Mouse (Mus musculus): ENCODE measurements around the gene Adrb1. TPM values are rescaled to one million over a fixed set of nuclear protein-coding genes. Genes with fewer than 3 reads are reported as not detected.

Adrb1 gene
- total RNA-seq (2021) = 10 to 100 TPM; 22.7 to 30.3 TPM

- DNase-seq = peak; percentile 85 to 87
- intact Hi-C loops (cut with DNase I) = loop anchor here (1.0 to 5.0 kb wide), 2 partner anchors 23 to 154 kb away; no protein-coding TSS in a partner anchor
These were observed at the start of gene Adrb1 for GRCm38 (mm10) chr19:56721387-56722211. Gene Adrb1 (plus strand): TSS chr19:56722199.

DNA sequence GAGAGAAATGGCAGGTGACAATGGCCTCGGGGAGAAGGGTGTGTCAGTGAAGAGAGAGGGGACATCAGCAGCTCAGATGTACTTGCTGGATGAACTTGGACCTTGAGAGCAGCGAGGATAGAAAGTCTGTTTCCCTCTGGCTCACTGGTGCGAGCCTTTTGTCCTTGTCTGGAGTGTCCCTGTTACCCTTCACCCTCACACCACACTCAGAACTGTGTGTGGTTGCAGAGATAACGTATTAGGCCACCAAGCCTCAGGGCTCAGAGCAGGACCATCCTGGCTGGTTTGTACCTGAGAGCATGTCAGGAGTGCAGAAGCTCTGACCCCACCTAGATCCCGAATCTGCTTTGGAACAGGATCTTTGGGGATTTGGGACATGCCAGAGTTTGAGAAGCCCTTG is 46.3 kb upstream of the Adrb1 start:
- intact Hi-C loops (cut with DNase I) = loop anchor here (5.0 kb wide), 1 partner anchor 102 kb away; no protein-coding TSS in a partner anchor
- no peak for DNase-seq

GRCm38 (mm10) chr19:56676506-56676905 is 45.5 kb upstream of the Adrb1 start:
- DNase-seq = peak; percentile 66 to 78
- intact Hi-C loops (cut with DNase I) = loop anchor here (5.0 kb wide), 1 partner anchor 101 kb away; no protein-coding TSS in a partner anchor

DNA sequence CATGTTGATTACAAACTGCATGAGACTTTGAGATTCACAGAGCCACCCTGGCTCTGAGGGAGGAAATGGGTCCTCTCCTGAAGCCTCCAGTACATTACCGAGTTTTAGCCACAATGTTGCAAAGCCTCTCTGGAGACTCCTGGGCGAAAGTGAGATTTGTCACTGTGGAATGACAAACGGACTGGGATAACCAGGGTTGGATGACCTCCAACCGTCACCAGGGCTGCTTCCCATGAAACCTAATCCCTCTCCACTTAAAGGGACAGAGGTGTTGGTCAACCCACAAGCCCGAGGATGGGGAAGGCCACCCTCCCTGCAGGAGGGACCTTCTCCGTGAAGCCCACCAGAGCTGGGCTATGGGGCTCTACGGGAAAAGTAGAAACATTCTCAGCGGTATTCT is 44.4 kb upstream of the Adrb1 start:
- DNase-seq = peak; percentile 60 to 65
- intact Hi-C loops (cut with DNase I) = loop anchor here (5.0 kb wide), 1 partner anchor 100 kb away; no protein-coding TSS in a partner anchor

DNA sequence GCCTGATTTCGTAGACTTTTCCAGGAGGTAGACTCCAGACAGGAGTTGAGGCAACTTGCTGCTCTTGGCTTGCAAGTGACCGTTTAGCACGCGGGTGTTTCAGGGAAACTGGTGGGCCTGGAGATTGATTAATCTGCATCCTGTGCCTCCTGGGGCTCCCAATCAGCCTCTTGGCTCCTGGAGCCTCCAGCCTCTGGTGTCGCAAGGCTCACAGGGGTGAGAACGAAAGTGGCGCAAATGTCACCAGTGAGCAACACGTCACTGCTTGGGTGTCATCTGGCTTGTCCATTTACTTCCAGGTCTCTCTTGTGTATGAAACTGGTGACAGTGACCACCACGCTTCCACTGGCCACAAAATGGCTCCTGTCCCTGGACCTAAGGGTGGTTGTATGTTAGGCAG is 43.5 kb upstream of the Adrb1 start:
- DNase-seq = no peak
- intact Hi-C loops (cut with DNase I) = loop anchor here (5.0 kb wide), 1 partner anchor 99 kb away; no protein-coding TSS in a partner anchor

DNA sequence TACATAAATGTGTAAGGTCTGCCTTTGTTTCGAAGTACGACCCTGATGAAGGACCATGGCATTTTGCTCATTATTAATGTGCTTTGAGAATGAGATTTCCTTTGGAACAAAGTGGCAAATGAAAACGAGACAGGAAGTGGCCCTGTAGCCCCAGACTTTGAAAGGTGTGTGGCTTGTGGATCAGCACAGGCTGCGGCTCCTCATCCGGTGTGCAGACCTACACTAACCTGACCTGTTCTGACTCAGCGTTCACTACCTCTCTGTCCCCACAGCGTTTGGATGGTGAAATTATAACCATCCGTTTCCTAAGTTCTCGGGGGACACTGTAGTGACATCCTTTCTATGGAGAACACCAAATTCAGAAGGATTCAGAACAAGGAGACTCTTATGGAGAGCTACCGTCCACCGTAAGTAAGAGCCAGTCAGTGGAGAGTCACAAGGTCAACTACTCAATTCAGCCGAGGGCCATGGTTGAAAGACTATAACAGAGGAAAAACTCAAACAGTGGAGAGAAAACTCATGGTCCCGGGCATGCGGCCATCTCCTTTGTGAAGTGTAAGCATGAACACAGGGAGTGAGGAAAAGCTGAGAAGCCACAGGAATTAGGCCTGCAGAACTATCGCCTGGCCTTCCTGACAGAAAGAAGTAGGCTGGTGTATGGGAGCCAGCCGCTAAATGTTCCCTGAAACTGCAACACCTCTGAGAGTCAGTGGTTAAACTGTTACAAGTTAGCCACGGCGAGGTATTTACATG is 42.6 kb upstream of the Adrb1 start:
- peak; percentile 67 to 70 for DNase-seq
- intact Hi-C loops (cut with DNase I) = loop anchor here (5.0 kb wide), 1 partner anchor 98 kb away; no protein-coding TSS in a partner anchor

- intact Hi-C loops (cut with DNase I) = loop anchor here (5.0 kb wide), 1 partner anchor 97 kb away; no protein-coding TSS in a partner anchor
These were observed 42.0 kb upstream of the Adrb1 start for GRCm38 (mm10) chr19:56679992-56680391.

DNA sequence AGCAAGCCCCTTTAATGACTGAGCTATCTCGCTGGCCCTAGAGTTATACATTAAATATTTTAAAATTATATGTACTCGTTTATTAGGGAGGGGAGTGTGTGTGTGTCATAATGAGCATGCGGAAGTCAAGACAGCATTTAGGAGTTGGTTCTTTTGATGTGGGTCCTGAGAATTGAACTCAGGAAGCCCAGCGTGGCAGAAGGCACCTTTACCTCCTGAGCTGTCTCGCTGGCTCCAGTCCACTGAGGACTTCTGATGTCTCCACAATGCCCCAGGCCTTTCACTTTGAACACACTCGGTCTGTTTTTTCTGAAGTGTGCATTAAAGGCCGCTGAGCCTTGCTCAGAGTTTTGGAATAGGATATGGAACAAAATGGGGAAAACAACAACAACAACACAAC is 39.7 kb upstream of the Adrb1 start:
- no peak for DNase-seq
- intact Hi-C loops (cut with DNase I) = no loop called here

More at GRCm38 (mm10) chr19:56679992-56680391, 42.0 kb upstream of the Adrb1 start:
- DNase-seq = peak; percentile 76 to 83

GRCm38 (mm10) chr19:56682843-56683242 is 39.2 kb upstream of the Adrb1 start:
- intact Hi-C loops (cut with DNase I) = no loop called here
- no peak for DNase-seq

DNA sequence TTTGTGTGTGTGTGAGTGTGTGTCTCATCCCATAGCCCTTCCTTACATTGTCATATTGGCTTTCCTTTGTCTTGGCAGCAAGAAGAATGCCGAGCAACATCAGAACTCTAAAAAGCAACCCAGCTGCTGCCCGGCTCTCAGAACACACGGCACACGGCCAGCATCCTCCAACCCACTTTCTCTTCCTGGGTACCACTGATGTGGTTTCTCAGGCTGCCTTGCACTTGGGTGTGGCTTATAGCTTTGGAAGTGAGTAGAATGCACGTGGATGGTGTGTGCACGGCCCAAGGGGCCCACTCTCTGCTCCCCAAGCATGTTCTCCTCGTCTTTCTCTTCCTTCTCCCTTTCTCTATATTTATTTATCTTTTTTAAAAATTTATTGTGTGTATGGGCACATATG is 36.5 kb upstream of the Adrb1 start:
- intact Hi-C loops (cut with DNase I) = loop anchor here (2.0 kb wide), 1 partner anchor 33 kb away; no protein-coding TSS in a partner anchor
- DNase-seq = no peak

DNA sequence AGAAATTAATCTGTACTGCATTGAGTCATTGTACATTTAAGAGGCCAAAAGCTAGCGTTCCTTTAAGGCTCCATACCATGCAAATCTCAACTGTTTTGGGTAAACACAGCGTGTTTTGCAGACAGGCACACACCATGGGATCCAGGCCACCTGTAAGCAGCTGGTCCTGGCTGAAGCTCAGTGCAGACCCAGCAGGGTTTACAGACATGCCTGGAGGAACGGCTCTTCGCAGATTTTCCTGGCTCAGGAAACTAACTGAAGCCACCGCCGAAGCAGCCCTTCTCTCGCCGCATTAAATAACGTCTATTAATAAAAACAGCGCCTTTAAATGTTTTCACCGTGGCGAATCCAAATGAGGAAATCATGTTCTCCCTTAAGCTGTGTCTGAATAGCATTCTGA is 35.8 kb upstream of the Adrb1 start:
- intact Hi-C loops (cut with DNase I) = no loop called here
- DNase-seq = no peak

DNA sequence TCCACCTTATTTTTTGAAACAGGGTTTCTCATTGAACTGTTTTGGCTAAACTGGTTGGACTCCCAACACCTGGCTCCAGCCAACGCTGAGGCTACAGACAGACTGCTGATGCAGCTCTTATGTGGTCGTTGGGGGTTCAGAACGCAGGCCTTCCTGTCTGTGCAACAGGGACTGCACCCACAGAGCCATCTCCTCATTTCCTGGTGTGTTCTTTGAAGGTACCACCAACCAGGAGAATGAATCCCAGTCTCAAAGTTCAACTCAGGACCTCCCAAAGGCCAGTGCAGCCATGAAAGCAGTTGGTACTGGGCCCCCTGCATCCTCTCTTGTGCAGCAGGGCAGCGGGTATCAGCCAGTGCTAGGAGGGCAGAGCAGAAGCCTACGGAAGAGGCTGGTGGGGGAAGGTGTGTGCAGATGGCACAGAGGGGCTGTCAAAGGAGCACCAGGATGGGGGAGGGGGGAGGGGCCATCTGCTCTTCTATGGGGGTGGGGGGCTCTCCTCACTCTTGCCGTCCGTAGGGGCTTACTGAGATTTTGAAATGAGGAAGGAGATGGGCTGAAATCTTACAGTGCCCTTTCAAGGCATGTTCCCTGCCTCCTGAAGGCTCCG is 34.9 kb upstream of the Adrb1 start:
- intact Hi-C loops (cut with DNase I) = no loop called here
- DNase-seq = no peak

DNA sequence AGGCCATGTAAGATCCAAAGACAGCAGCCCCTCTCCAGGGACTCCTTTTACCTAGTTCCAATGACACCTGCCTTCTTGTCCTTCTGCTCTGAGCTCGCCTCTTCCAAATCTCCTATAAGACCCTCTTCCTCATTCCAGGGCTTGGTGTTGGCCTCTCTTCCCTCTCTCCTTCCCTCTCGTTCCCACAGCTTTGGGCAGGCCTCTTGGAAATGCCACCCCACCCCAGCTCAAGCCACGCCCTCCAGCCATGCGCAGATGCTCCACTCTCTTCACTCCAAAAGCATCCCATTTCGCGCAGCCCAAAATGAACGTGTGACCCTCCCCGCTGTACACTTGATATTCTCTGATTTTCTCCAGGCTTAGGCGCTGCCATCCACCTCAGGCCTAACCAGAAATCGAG is 34.3 kb upstream of the Adrb1 start:
- intact Hi-C loops (cut with DNase I) = no loop called here
- no peak for DNase-seq

GRCm38 (mm10) chr19:56688661-56689335 is 33.2 kb upstream of the Adrb1 start:
- intact Hi-C loops (cut with DNase I) = no loop called here
- no peak for DNase-seq

- DNase-seq = no peak
- intact Hi-C loops (cut with DNase I) = no loop called here
These were observed 32.5 kb upstream of the Adrb1 start for GRCm38 (mm10) chr19:56689493-56689892.

- DNase-seq = no peak
- intact Hi-C loops (cut with DNase I) = no loop called here
These were observed 30.9 kb upstream of the Adrb1 start for GRCm38 (mm10) chr19:56691103-56691502.

GRCm38 (mm10) chr19:56692451-56692850 is 29.5 kb upstream of the Adrb1 start:
- intact Hi-C loops (cut with DNase I) = no loop called here

DNA sequence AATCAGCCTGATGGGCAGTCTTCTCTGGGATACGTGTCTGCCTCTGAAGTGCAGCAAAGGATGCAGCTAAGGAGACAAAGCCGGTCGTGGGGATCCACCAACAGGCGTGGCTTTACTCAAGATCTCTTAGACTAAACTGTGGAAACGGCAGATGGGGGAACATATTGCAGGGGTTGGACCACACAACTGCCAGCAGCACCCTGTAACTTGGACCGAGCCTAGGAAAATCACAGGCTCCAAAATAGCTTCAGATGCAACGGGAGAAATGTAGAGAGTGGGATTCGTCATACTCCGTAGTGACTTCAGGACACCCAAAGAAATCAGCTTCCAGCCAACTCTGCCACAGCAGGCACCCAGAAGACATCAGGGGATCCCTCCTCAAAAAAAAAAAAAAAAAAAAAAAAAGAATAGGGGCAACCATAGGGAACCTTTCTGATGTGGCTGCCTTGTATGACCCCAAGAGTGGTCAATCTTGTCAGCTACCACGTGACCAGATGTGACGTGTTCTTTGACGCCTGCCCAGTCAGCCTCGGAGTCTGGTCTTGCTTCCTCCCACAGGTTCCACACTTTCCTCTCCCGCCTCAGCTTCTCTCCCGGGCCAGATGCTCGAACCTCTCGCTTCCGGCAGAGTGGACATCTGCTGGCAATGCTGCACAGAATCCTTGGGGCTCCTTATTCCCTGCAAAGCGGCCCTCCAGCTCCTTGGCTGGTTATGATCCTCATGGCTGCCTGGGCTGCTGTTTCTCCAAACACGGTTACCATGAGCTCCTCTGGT is 24.4 kb upstream of the Adrb1 start:
- intact Hi-C loops (cut with DNase I) = loop anchor here (1.0 kb wide), 1 partner anchor 24 kb away; no protein-coding TSS in a partner anchor
- no peak for DNase-seq

More at GRCm38 (mm10) chr19:56692451-56692850, 29.5 kb upstream of the Adrb1 start:
- no peak for DNase-seq

DNA sequence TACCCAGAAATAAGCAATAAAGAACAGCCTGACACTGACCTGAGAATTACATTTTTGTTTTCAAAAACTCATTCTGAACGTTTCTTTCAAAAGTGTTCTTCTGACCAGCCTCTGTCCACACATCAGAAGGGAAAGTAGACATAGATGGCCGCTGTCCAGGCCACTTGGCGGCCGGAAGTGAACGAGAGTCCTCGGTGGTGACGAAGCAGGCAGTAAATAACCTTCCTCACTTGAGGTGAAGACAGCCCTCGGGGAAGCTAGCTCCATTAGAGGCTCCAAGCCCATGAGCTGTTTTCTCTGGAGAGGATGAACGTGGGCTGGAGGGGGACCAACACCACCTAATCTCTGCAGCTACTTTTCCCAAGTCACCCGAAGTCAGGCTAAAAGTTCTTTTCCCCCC is 21.2 kb upstream of the Adrb1 start:
- intact Hi-C loops (cut with DNase I) = no loop called here
- DNase-seq = peak; percentile 85 to 88
